ENCODE assay signal across 28 mouse cellular contexts in the genomic region with DNA sequence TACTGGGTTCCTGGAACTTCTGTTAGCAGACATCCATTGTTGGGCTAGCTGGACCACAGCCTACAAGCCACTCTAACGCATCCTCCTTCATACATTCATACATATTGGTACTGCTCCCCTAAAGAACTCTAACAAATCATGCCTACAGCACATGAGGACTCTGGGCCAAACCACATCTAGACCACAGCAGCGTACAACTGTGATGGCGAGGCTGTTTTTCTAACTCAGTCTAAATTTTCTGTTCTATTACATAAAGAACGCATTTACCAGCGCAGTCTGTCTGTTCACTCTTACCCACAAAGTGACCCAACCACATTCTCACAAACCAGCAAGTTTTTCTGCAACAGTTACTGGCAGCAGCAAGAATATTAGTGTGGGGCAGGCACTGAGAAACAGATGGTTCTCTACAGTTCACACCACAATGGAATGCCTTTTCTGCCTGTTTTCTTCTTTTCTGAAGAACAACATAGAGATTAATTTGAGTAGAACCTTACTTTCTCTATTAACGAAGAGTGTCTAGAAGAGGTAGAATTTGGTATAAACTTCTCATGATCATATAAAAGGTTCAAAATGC.
DNase-seq lines count a peak whose midpoint lies in the region; ATAC-seq lines count a peak whose summit lies in the region.
"Had no signal": no experiment of that assay in that cellular context is flagged by ENCODE, and none has a peak within 500 bp of the region (broad histone marks: within the 10 kb centered on the region; RNA-seq: fewer than 3 reads in every experiment).

No protein-coding gene starts in this region.

- no peaks in the 10 kb centered on the region for H3K4me1 ChIP-seq in embryonic facial prominence, embryonic 13.5 days
- no peaks in the 10 kb centered on the region for H3K4me1 ChIP-seq in embryonic facial prominence, embryonic 10.5 days
- no peaks in the 10 kb centered on the region for H3K4me1 ChIP-seq in midbrain, embryonic 11.5 days (ENCODE audit: control insufficient read depth, insufficient read depth, low read length)
- no peaks in the 10 kb centered on the region for H3K4me1 ChIP-seq in midbrain, embryonic 15.5 days
- H3K4me1 ChIP-seq in intestine, embryonic 15.5 days (replicated peaks): no peaks in the 10 kb centered on the region
- H3K4me1 ChIP-seq in hindbrain, embryonic 14.5 days (replicated peaks; ENCODE audit: control insufficient read depth, insufficient read depth, low read length): no peaks in the 10 kb centered on the region
- H3K4me1 ChIP-seq: forebrain, embryonic 13.5 days; heart, embryonic 12.5 days; hindbrain, embryonic 15.5 days; kidney, embryonic 15.5 days; liver, embryonic 13.5 days; stomach, embryonic 15.5 days had no signal

- 74% methylated on average over 6 of the region's 6 CpGs for WGBS in embryonic facial prominence, embryonic 13.5 days
- WGBS in embryonic facial prominence, embryonic 10.5 days: 96% methylated on average over 6 of the region's 6 CpGs
- WGBS in midbrain, embryonic 11.5 days: 92% methylated on average over 6 of the region's 6 CpGs
- 97% methylated on average over 6 of the region's 6 CpGs for WGBS in midbrain, embryonic 15.5 days
- 95% methylated on average over 6 of the region's 6 CpGs for WGBS in intestine, embryonic 15.5 days
- 96% methylated on average over 6 of the region's 6 CpGs for WGBS in hindbrain, embryonic 14.5 days

- no peak overlapping the region for H3K9ac ChIP-seq in embryonic facial prominence, embryonic 13.5 days
- H3K9ac ChIP-seq in midbrain, embryonic 11.5 days (ENCODE audit: low read length): no peak overlapping the region
- no peak overlapping the region for H3K9ac ChIP-seq in midbrain, embryonic 15.5 days
- H3K9ac ChIP-seq in intestine, embryonic 15.5 days: no peak overlapping the region
- no peak overlapping the region for H3K9ac ChIP-seq in hindbrain, embryonic 14.5 days
- H3K9ac ChIP-seq: forebrain, embryonic 13.5 days; heart, embryonic 12.5 days; hindbrain, embryonic 15.5 days; kidney, embryonic 15.5 days; limb, embryonic 13.5 days; liver, embryonic 13.5 days; stomach, embryonic 15.5 days had no signal

- H3K27ac ChIP-seq in embryonic facial prominence, embryonic 13.5 days: peak overlapping the region; percentile 62
- no peak overlapping the region for H3K27ac ChIP-seq in embryonic facial prominence, embryonic 10.5 days (replicated peaks)
- H3K27ac ChIP-seq in midbrain, embryonic 11.5 days (ENCODE audit: low read depth, low read length): no peak overlapping the region
- H3K27ac ChIP-seq in midbrain, embryonic 15.5 days: no peak overlapping the region
- no peak overlapping the region for H3K27ac ChIP-seq in intestine, embryonic 15.5 days
- no peak overlapping the region for H3K27ac ChIP-seq in hindbrain, embryonic 14.5 days
- H3K27ac ChIP-seq: forebrain, embryonic 13.5 days; heart, adult 2 months; hindbrain, embryonic 15.5 days; kidney, embryonic 15.5 days; limb, embryonic 13.5 days; liver, embryonic 13.5 days; stomach, embryonic 15.5 days had no signal

- H3K36me3 ChIP-seq in embryonic facial prominence, embryonic 13.5 days: no peaks in the 10 kb centered on the region
- H3K36me3 ChIP-seq in embryonic facial prominence, embryonic 10.5 days (replicated peaks): no peaks in the 10 kb centered on the region
- H3K36me3 ChIP-seq in midbrain, embryonic 11.5 days (ENCODE audit: control insufficient read depth, insufficient read depth, low read length): no peaks in the 10 kb centered on the region
- H3K36me3 ChIP-seq in midbrain, embryonic 15.5 days (replicated peaks): no peaks in the 10 kb centered on the region
- H3K36me3 ChIP-seq in intestine, embryonic 15.5 days: no peaks in the 10 kb centered on the region
- no peaks in the 10 kb centered on the region for H3K36me3 ChIP-seq in hindbrain, embryonic 14.5 days (replicated peaks; ENCODE audit: control insufficient read depth, insufficient read depth)
- H3K36me3 ChIP-seq: heart, embryonic 12.5 days; hindbrain, embryonic 15.5 days; kidney, embryonic 15.5 days; limb, embryonic 13.5 days; liver, embryonic 13.5 days; stomach, embryonic 15.5 days had no signal

- no peaks in the 10 kb centered on the region for H3K9me3 ChIP-seq in embryonic facial prominence, embryonic 13.5 days
- H3K9me3 ChIP-seq in embryonic facial prominence, embryonic 10.5 days: no peaks in the 10 kb centered on the region
- no peaks in the 10 kb centered on the region for H3K9me3 ChIP-seq in midbrain, embryonic 11.5 days (ENCODE audit: control insufficient read depth, low read length)
- no peaks in the 10 kb centered on the region for H3K9me3 ChIP-seq in midbrain, embryonic 15.5 days
- H3K9me3 ChIP-seq in intestine, embryonic 15.5 days: no peaks in the 10 kb centered on the region
- H3K9me3 ChIP-seq in hindbrain, embryonic 14.5 days (ENCODE audit: control insufficient read depth, low read length): no peaks in the 10 kb centered on the region
- H3K9me3 ChIP-seq: forebrain, embryonic 13.5 days; heart, embryonic 12.5 days; hindbrain, embryonic 15.5 days; kidney, embryonic 15.5 days; limb, embryonic 13.5 days; liver, embryonic 13.5 days; stomach, embryonic 15.5 days had no signal

- H3K27me3 ChIP-seq in embryonic facial prominence, embryonic 13.5 days: no peaks in the 10 kb centered on the region
- no peaks in the 10 kb centered on the region for H3K27me3 ChIP-seq in embryonic facial prominence, embryonic 10.5 days (replicated peaks; ENCODE audit: low read depth, poor library complexity, severe bottlenecking)
- H3K27me3 ChIP-seq in midbrain, embryonic 11.5 days (ENCODE audit: control insufficient read depth, insufficient read depth, low read length): no peaks in the 10 kb centered on the region
- no peaks in the 10 kb centered on the region for H3K27me3 ChIP-seq in midbrain, embryonic 15.5 days (replicated peaks)
- H3K27me3 ChIP-seq in intestine, embryonic 15.5 days (replicated peaks): no peaks in the 10 kb centered on the region
- H3K27me3 ChIP-seq in hindbrain, embryonic 14.5 days (ENCODE audit: control insufficient read depth, insufficient read depth, low read length): no peaks in the 10 kb centered on the region
- H3K27me3 ChIP-seq: CH12.LX; forebrain, embryonic 13.5 days; heart, embryonic 12.5 days; hindbrain, embryonic 15.5 days; kidney, embryonic 15.5 days; limb, embryonic 13.5 days; liver, embryonic 13.5 days; stomach, embryonic 15.5 days had no signal

- no peak for ATAC-seq in embryonic facial prominence, embryonic 13.5 days (ENCODE audit: insufficient number of reproducible peaks, insufficient read depth, low FRiP score, low TSS enrichment, low read depth)
- no peak for ATAC-seq in midbrain, embryonic 11.5 days (ENCODE audit: low FRiP score)
- no peak for ATAC-seq in midbrain, embryonic 15.5 days (replicated peaks)
- no peak for ATAC-seq in intestine, embryonic 15.5 days
- ATAC-seq in hindbrain, embryonic 14.5 days (ENCODE audit: low FRiP score): no peak
- ATAC-seq: activated CD4-positive, CD25-positive, alpha-beta regulatory T cell, adult 4 months; forebrain, embryonic 13.5 days; inflammation-experienced regulatory T-cells, adult 6 months; midbrain, embryonic 16.5 days had no signal

- no peak overlapping the region for H3K4me2 ChIP-seq in embryonic facial prominence, embryonic 13.5 days
- no peak overlapping the region for H3K4me2 ChIP-seq in midbrain, embryonic 11.5 days
- H3K4me2 ChIP-seq in midbrain, embryonic 15.5 days: no peak overlapping the region
- no peak overlapping the region for H3K4me2 ChIP-seq in intestine, embryonic 15.5 days (replicated peaks)
- H3K4me2 ChIP-seq in hindbrain, embryonic 14.5 days (replicated peaks): no peak overlapping the region
- H3K4me2 ChIP-seq: forebrain, embryonic 13.5 days; heart, embryonic 12.5 days; hindbrain, embryonic 15.5 days; kidney, embryonic 15.5 days; limb, embryonic 13.5 days; liver, embryonic 13.5 days; stomach, embryonic 15.5 days had no signal

- no peak overlapping the region for H3K4me3 ChIP-seq in embryonic facial prominence, embryonic 13.5 days
- no peak overlapping the region for H3K4me3 ChIP-seq in embryonic facial prominence, embryonic 10.5 days
- H3K4me3 ChIP-seq in midbrain, embryonic 11.5 days (ENCODE audit: low read depth, low read length): no peak overlapping the region
- H3K4me3 ChIP-seq in midbrain, embryonic 15.5 days: no peak overlapping the region
- H3K4me3 ChIP-seq in intestine, embryonic 15.5 days (replicated peaks): no peak overlapping the region
- H3K4me3 ChIP-seq in hindbrain, embryonic 14.5 days (replicated peaks; ENCODE audit: low read length): no peak overlapping the region
- H3K4me3 ChIP-seq: erythroblast, embryonic 14.5 days; forebrain, embryonic 13.5 days; heart, adult 2 months; heart, embryonic 12.5 days; hindbrain, embryonic 15.5 days; kidney, embryonic 15.5 days; limb, embryonic 13.5 days; liver, embryonic 13.5 days; stomach, embryonic 15.5 days had no signal

- DNase-seq in embryonic facial prominence, embryonic 10.5 days (ENCODE audit: low spot score): no peak
- peak; percentile 33 for DNase-seq in midbrain, embryonic 11.5 days (ENCODE audit: low spot score, missing footprints)
- DNase-seq in lung, postnatal 14 days: peak; percentile 16
- DNase-seq in hindbrain, embryonic 14.5 days (ENCODE audit: low spot score): no peak
- DNase-seq: adrenal gland, adult 8-10 months; cerebellum, adult 2 months; cerebellum, postnatal 14 days; gastrocnemius, postnatal 36 days; heart, adult 2 months; kidney, adult 18-20 months; kidney, postnatal 25 days; liver, embryonic 13.5 days; right cerebral cortex, postnatal 25 days; thymus, postnatal 14 days had no signal

Comparison
In these comparisons a context has a peak if more than half of its experiments do, and no peak if none do; other contexts are left out.
1. DNase-seq: peak in midbrain, embryonic 11.5 days (single experiment) and lung, postnatal 14 days (single experiment); none in embryonic facial prominence, embryonic 10.5 days (single experiment) and hindbrain, embryonic 14.5 days (single experiment).